Mouse (Mus musculus) liver, adult 2 months (tissue): ENCODE results near the gene Vrk1.

Experiments used
- CTCF ChIP-seq: fragments of 200-500 bp; IDR thresholded peaks from 2 replicates; pipeline ENCODE4 v1.5.1; 2011; ENCODE audit warnings: low read depth, low read length, control low read depth
- POLR2A ChIP-seq: fragments of 200-500 bp; IDR thresholded peaks from 2 replicates; pipeline ENCODE4 v1.6.1; 2011; ENCODE audit warnings: low read length, control low read depth; ENCODE audit not compliant: insufficient read depth; ENCODE audit errors: extremely low read depth

GRCm38 (mm10) chr12:106008348-106009050, 1.5 kb upstream of the Vrk1 start:
- TF ChIP-seq POLR2A = no peak
- no peak for TF ChIP-seq CTCF
